Mouse (Mus musculus) CH12.LX (cell line): ENCODE results near the gene Arhgef5.

Experiments used
- BHLHE40 ChIP-seq: IDR thresholded peaks from 2 replicates; pipeline ENCODE4 v1.6.1; 2011; ENCODE audit warnings: mild to moderate bottlenecking, low read depth, low read length, improper control_type of control experiment
- CHD2 ChIP-seq: IDR thresholded peaks from 2 replicates; pipeline ENCODE4 v1.6.1; 2011; ENCODE audit warnings: low read length, improper control_type of control experiment
- CTCF ChIP-seq, 2 experiments: IDR thresholded peaks in 1 of 2; conservative IDR thresholded peaks in 1 of 2; 2 replicates each; pipeline ENCODE4 v1.5.1; 2011 to 2012; ENCODE audit warnings: low read depth in 2 of 2, low read length in 2 of 2, improper control_type of control experiment in 1 of 2, inconsistent platforms in 1 of 2, mild to moderate bottlenecking in 1 of 2, moderate library complexity in 1 of 2
- E2F4 ChIP-seq: IDR thresholded peaks from 2 replicates; pipeline ENCODE4 v1.6.1; 2011; ENCODE audit warnings: low read depth, low read length, improper control_type of control experiment; ENCODE audit not compliant: insufficient replicate concordance
- ETS1 ChIP-seq: conservative IDR thresholded peaks from 2 replicates; pipeline ENCODE4 v1.6.1; 2012; ENCODE audit warnings: low read depth, mild to moderate bottlenecking, inconsistent platforms, low read length, improper control_type of control experiment, moderate library complexity
- JUN ChIP-seq: IDR thresholded peaks from 2 replicates; pipeline ENCODE4 v1.6.1; 2011; ENCODE audit warnings: low read depth, mild to moderate bottlenecking, low read length, improper control_type of control experiment, moderate library complexity; ENCODE audit not compliant: insufficient read depth
- MAFK ChIP-seq: IDR thresholded peaks from 2 replicates; pipeline ENCODE4 v1.6.1; 2011; ENCODE audit warnings: low read length, improper control_type of control experiment; ENCODE audit not compliant: insufficient replicate concordance
- MAX ChIP-seq: IDR thresholded peaks from 2 replicates; pipeline ENCODE4 v1.6.1; 2011; ENCODE audit warnings: low read length, improper control_type of control experiment
- MEF2A ChIP-seq: IDR thresholded peaks from 2 replicates; pipeline ENCODE4 v1.6.1; 2014; ENCODE audit warnings: low read depth, mild to moderate bottlenecking, inconsistent platforms, low read length, improper control_type of control experiment, borderline replicate concordance
- POLR2A ChIP-seq: IDR thresholded peaks from 2 replicates; pipeline ENCODE4 v1.6.1; 2011; ENCODE audit warnings: low read depth, mild to moderate bottlenecking, improper control_type of control experiment, low read length
- TCF12 ChIP-seq: IDR thresholded peaks from 2 replicates; pipeline ENCODE4 v1.6.1; 2014; ENCODE audit warnings: low read depth, mild to moderate bottlenecking, inconsistent platforms, low read length, improper control_type of control experiment
- USF1 ChIP-seq: IDR thresholded peaks from 2 replicates; pipeline ENCODE4 v1.6.1; 2014; ENCODE audit warnings: low read depth, mild to moderate bottlenecking, inconsistent platforms, low read length, improper control_type of control experiment
- ZC3H11A ChIP-seq: IDR thresholded peaks from 2 replicates; pipeline ENCODE4 v1.6.1; 2012; ENCODE audit warnings: low read depth, mild to moderate bottlenecking, inconsistent platforms, low read length, improper control_type of control experiment
- ZNF384 ChIP-seq: IDR thresholded peaks from 2 replicates; pipeline ENCODE4 v1.6.1; 2012; ENCODE audit warnings: low read depth, low read length, improper control_type of control experiment, inconsistent platforms

GRCm38 (mm10) chr6:43272597-43272996 is 7.2 kb downstream of the Arhgef5 start:
- no peak for TF ChIP-seq MAX
- no peak for TF ChIP-seq CHD2
- no peak for TF ChIP-seq USF1
- TF ChIP-seq ZC3H11A: no peak
- no peak for TF ChIP-seq BHLHE40
- TF ChIP-seq ETS1: no peak
- TF ChIP-seq E2F4: no peak
- no peak for TF ChIP-seq JUN
- no peak for TF ChIP-seq TCF12
- no peak for TF ChIP-seq CTCF (conservative IDR thresholded peaks at IDR 0.05 in 1 of 2, IDR thresholded peaks at IDR 0.05 in 1 of 2; ENCODE audit: low read depth in 2 of 2, low read length in 2 of 2)
- no peak for TF ChIP-seq MAFK
- no peak for TF ChIP-seq MEF2A
- no peak for TF ChIP-seq POLR2A
- TF ChIP-seq ZNF384: no peak
